Mouse (Mus musculus): ENCODE measurements around the gene 8030411F24Rik.
"Not testable (repeated sequence)": the region's sequence is repeated elsewhere in the genome, so short reads cannot be mapped to it uniquely, and the experiment has no call there.

Gene 8030411F24Rik

DNA sequence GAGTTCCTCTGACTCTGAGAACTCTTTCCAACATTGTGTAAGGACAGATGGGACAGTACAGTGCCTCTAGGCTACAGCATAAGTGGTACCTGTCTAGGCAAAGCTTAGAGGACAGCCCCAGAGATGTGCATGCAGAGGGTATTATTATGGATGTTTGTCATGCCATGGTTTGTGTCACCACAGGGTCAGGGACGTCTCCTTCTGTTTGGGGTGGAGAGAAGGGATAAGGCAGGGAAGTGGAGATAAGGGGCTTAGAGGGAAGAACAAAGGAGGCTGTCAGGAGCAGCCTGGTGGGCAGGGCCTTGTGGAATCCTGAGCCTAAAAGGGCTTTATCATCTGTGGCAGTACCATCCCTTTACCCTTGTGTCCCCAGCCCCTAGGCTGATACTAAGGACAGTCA lies at the start of gene 8030411F24Rik:
TSS of gene 8030411F24Rik (plus strand) at position 301 of the 400 bp plus-strand sequence.
- DNase-seq (ENCODE audit: low spot score), result no peak

- peak; percentile 87 for DNase-seq (ENCODE audit: low spot score)
Observed at GRCm38 (mm10) chr2:148732327-148733000, 49.3 kb upstream of the 8030411F24Rik start, which contains the start of gene Napb. TSS of gene Napb (minus strand) at chr2:148732467.

- no peak for DNase-seq (ENCODE audit: low spot score)
Observed at GRCm38 (mm10) chr2:148743001-148743400, 38.8 kb upstream of the 8030411F24Rik start.

GRCm38 (mm10) chr2:148743846-148744407 lies 37.9 kb upstream of the 8030411F24Rik start:
- no peak for DNase-seq (ENCODE audit: low spot score)

DNA sequence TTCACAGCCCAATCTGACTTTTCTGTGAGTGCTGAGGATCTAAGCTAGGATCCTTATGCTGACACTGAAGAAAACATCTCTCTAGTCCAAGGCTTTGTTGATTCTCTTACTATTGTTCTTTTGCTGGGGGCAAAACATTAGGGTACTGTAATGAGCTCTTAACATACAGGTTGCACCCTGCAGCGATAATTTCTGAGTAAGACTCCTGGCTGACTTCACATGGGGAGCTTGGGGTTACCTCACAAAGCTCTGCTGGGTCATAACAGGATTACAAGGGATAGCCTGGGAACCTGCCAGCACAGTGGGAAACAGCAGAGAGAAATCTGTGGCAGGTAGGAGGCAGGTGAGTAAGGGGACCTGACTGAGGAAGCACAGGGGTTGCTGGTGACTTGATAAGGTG lies 31.8 kb upstream of the 8030411F24Rik start, which contains the start of gene Cstl1:
TSS of gene Cstl1 (plus strand) at position 301 of the 400 bp plus-strand sequence.
- DNase-seq (ENCODE audit: low spot score), result no peak

DNA sequence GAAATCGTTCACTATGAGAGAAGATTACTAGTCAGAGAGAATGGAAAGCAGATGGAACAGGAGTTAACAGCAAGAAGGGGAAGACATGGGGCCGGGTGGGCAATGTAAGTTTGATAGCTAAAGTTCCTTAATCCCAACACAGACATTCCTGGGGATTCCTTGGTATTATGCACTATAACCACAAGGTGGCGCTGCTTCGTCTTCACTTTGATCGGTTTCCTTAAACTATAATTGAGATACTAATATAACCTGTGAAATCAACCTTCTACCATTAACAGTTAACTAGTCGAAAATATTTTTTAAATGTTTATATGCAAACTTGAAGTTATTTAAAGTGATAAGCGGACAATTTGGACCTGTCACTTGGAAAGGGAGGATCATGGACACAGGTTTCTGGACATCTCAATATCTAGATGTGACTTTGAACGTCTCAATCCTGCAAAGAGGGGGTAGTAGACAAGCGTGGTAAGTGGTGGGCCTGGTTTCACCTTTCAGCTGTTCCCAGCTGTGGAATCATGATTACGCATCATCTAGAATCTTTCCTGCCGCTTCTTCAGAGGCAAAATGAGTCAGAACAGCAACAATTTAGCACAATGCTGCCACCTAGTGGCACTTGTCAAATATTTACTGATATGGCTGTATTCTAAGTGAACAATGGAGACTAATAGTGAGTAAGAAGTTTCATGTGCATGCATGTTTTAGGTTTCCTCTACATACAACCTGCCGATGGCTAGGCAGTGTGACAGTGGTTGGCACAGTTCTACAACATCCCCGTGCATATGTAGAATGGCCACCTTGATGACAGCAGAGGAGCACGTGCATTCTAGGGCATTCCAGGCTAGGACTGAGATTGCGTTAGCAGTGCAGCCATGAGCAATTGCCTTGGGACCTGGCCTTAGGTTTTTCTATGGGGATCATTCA lies 29.7 kb upstream of the 8030411F24Rik start:
- DNase-seq (ENCODE audit: low spot score), result peak; percentile 39

- no peak for DNase-seq (ENCODE audit: low spot score)
Observed at GRCm38 (mm10) chr2:148754310-148754846, 27.4 kb upstream of the 8030411F24Rik start.

DNA sequence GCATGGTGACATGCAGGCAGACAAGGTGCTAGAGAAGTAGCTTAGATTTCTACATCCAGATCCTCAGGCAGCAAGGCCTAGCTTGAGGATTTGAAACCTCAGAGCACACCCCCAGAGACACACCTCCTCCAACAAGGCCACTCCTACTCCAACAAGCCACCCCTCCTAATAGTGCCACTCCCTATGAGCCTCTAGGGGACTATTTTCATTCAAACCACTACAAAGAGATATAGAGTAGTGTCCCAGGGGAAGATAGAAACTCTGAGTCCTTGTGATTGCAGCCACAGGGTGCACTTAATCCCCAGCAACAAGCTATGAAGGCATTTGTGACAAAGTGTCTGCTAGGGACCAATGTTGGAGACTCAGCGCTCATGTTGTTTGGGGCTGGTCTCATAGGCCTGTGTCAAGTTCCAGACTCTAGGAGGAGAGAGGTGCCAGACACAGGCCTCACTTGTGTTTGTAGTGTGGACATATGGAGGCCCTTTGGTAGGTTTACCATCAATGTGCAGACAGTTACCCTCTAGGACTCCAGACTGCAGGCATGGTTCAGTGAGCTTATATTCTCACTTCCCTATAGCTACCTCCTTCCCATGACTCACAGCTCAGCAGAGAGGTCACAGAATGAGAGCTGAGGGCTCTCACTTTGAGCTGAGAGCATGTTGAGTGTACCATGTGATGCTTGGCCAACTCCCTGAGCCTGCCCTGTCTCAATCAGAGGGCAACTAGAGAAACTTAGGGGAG lies 18.0 kb upstream of the 8030411F24Rik start:
- DNase-seq (ENCODE audit: low spot score), result no peak

GRCm38 (mm10) chr2:148771397-148771796 lies 10.4 kb upstream of the 8030411F24Rik start, which contains the start of gene Cst11:
TSS of gene Cst11 (minus strand) at chr2:148771497.
- DNase-seq (ENCODE audit: low spot score), result not testable (repeated sequence)

GRCm38 (mm10) chr2:148789142-148789541 lies 7.3 kb downstream of the 8030411F24Rik start, which contains the start of gene Cst12:
TSS of gene Cst12 (plus strand) at chr2:148789361.
- no peak for DNase-seq (ENCODE audit: low spot score)

- DNase-seq (ENCODE audit: low spot score), result no peak
Observed at GRCm38 (mm10) chr2:148798485-148798884, 16.7 kb downstream of the 8030411F24Rik start, which contains the start of gene Cst8. TSS of gene Cst8 (plus strand) at chr2:148798785.

DNA sequence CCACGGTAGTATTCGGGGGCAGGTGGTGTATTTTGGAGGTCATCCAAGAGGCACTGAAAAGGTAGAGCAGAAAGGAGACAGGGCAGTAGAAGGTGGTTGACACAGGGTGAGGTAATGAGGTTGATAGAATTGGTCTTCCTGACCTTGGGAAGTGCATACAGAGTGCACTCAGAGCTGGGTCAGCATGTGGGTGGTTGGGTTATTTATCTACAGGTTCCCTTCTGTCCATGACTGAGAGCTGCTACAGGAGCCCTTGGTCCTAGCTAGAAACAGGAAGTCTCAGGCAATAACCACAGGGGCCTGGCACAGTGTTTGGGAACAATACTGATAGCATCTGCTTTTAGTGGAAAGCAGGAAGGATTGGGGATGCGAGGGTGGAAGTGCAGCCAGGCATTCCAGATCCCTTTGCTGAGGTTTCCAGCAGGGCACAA lies 19.7 kb downstream of the 8030411F24Rik start:
- no peak for DNase-seq (ENCODE audit: low spot score)

GRCm38 (mm10) chr2:148806696-148807095 lies 24.9 kb downstream of the 8030411F24Rik start:
- DNase-seq (ENCODE audit: low spot score), result no peak

- no peak for DNase-seq (ENCODE audit: low spot score)
Observed at GRCm38 (mm10) chr2:148819909-148820308, 38.1 kb downstream of the 8030411F24Rik start, which contains the start of gene Cst13. TSS of gene Cst13 (plus strand) at chr2:148820081.

DNA sequence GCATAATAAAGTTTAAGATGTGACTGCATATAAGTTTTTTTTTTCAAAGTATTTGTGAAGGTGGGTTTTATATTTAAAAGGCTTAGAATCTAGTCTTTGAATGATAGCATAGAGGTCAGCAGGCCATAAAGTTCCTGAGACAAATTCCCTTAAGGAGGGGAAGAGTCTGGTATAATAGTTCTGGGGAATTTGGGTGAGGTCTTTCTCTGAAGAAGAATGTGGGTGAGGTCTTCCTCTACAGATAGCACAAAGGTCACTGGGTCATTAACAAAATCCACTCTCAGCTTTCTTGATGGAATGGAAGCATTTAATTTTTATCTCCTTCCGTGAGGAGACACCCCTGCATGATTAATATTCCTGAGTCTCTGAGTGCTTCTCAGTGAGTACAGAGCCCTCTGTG lies 44.2 kb downstream of the 8030411F24Rik start:
- DNase-seq (ENCODE audit: low spot score), result no peak

GRCm38 (mm10) chr2:148834912-148835311 lies 53.1 kb downstream of the 8030411F24Rik start, which contains the start of gene Cst9:
TSS of gene Cst9 (plus strand) at chr2:148835147.
- DNase-seq (ENCODE audit: low spot score), result no peak

All from ovary, postnatal 10 days (tissue).